Mouse (Mus musculus): ENCODE results near the gene Fn1. TPM values are rescaled to one million over a fixed set of nuclear protein-coding genes. Genes with fewer than 3 reads are reported as not detected.

Gene Fn1
- polyA plus RNA-seq, 1 experiment from 2014 or later: 74.2 TPM

- DNase-seq (ENCODE audit: low spot score) (no peak), ATAC-seq (ENCODE audit: low FRiP score, low TSS enrichment) (no peak)
- 96% methylated on average over 11 of the region's 11 CpGs for WGBS
- Histone ChIP-seq H3K9me3 (ENCODE audit: control insufficient read depth, low read length) (no peaks in the 10 kb centered on the region), H3K36me3 (ENCODE audit: control insufficient read depth, insufficient read depth, low read length) (peaks cover 16% of the 10 kb centered on the region), H3K4me3 (ENCODE audit: low read depth, low read length) (no peak overlapping the region), H3K27ac (replicated peaks) (no peak overlapping the region), H3K4me2 (replicated peaks; ENCODE audit: low read depth) (no peak overlapping the region), H3K9ac (ENCODE audit: low read length) (no peak overlapping the region), H3K4me1 (replicated peaks; ENCODE audit: control insufficient read depth, insufficient read depth) (no peaks in the 10 kb centered on the region), H3K27me3 (ENCODE audit: control insufficient read depth, insufficient read depth, low read length) (no peaks in the 10 kb centered on the region)
- TF ChIP-seq CTCF (IDR thresholded peaks at IDR 0.05; ENCODE audit: low read depth): no peak
- no peak for TF ChIP-seq EP300 (optimal IDR thresholded peaks at IDR 0.05)
Measured at GRCm38 (mm10) chr1:71590038-71590437, 63.0 kb downstream of the Fn1 start.

GRCm38 (mm10) chr1:71586658-71587057 lies 66.3 kb downstream of the Fn1 start:
- Histone ChIP-seq H3K27me3 (ENCODE audit: control insufficient read depth, insufficient read depth, low read length) (no peaks in the 10 kb centered on the region), H3K4me1 (replicated peaks; ENCODE audit: control insufficient read depth, insufficient read depth) (no peaks in the 10 kb centered on the region), H3K9ac (ENCODE audit: low read length) (no peak overlapping the region), H3K4me2 (replicated peaks; ENCODE audit: low read depth) (no peak overlapping the region), H3K9me3 (ENCODE audit: control insufficient read depth, low read length) (no peaks in the 10 kb centered on the region), H3K27ac (replicated peaks) (no peak overlapping the region), H3K36me3 (ENCODE audit: control insufficient read depth, insufficient read depth, low read length) (peaks cover 9% of the 10 kb centered on the region), H3K4me3 (ENCODE audit: low read depth, low read length) (no peak overlapping the region)
- ATAC-seq (ENCODE audit: low FRiP score, low TSS enrichment): peak; percentile 69; the same call in 1 of the 2 replicates
- DNase-seq (ENCODE audit: low spot score): peak; percentile 45
- TF ChIP-seq CTCF (IDR thresholded peaks at IDR 0.05; ENCODE audit: low read depth): no peak
- TF ChIP-seq EP300 (optimal IDR thresholded peaks at IDR 0.05): no peak
- WGBS: 56% methylated on average over 7 of the region's 7 CpGs

- TF ChIP-seq CTCF (IDR thresholded peaks at IDR 0.05; ENCODE audit: low read depth) (no peak), EP300 (optimal IDR thresholded peaks at IDR 0.05) (no peak)
- no peak overlapping the region for H3K4me3 ChIP-seq (ENCODE audit: low read depth, low read length)
- WGBS: 83% methylated on average over 7 of the region's 7 CpGs
Measured at GRCm38 (mm10) chr1:71583900-71584299, 69.1 kb downstream of the Fn1 start.

GRCm38 (mm10) chr1:71583302-71583701 lies 69.7 kb downstream of the Fn1 start:
- no peak overlapping the region for H3K9ac ChIP-seq (ENCODE audit: low read length)
- H3K4me1 ChIP-seq (replicated peaks; ENCODE audit: control insufficient read depth, insufficient read depth): no peaks in the 10 kb centered on the region
- H3K4me2 ChIP-seq (replicated peaks; ENCODE audit: low read depth): no peak overlapping the region
- ATAC-seq (ENCODE audit: low FRiP score, low TSS enrichment) (no peak), DNase-seq (ENCODE audit: low spot score) (no peak)
- H3K27ac ChIP-seq (replicated peaks): no peak overlapping the region
- H3K4me3 ChIP-seq (ENCODE audit: low read depth, low read length): no peak overlapping the region
- no peaks in the 10 kb centered on the region for H3K27me3 ChIP-seq (ENCODE audit: control insufficient read depth, insufficient read depth, low read length)
- H3K9me3 ChIP-seq (ENCODE audit: control insufficient read depth, low read length): no peaks in the 10 kb centered on the region
- TF ChIP-seq EP300 (optimal IDR thresholded peaks at IDR 0.05) (no peak), CTCF (IDR thresholded peaks at IDR 0.05; ENCODE audit: low read depth) (no peak)
- 93% methylated on average over 8 of the region's 8 CpGs for WGBS
- H3K36me3 ChIP-seq (ENCODE audit: control insufficient read depth, insufficient read depth, low read length): peaks cover 12% of the 10 kb centered on the region; the same call in 1 of the 2 replicates

More at GRCm38 (mm10) chr1:71583900-71584299, 69.1 kb downstream of the Fn1 start:
- no peak for DNase-seq (ENCODE audit: low spot score)
- H3K27me3 ChIP-seq (ENCODE audit: control insufficient read depth, insufficient read depth, low read length): no peaks in the 10 kb centered on the region
- no peaks in the 10 kb centered on the region for H3K9me3 ChIP-seq (ENCODE audit: control insufficient read depth, low read length)
- no peak overlapping the region for H3K4me2 ChIP-seq (replicated peaks; ENCODE audit: low read depth)
- no peak overlapping the region for H3K9ac ChIP-seq (ENCODE audit: low read length)
- H3K27ac ChIP-seq (replicated peaks): no peak overlapping the region
- H3K4me1 ChIP-seq (replicated peaks; ENCODE audit: control insufficient read depth, insufficient read depth): no peaks in the 10 kb centered on the region
- ATAC-seq (ENCODE audit: low FRiP score, low TSS enrichment): no peak
- H3K36me3 ChIP-seq (ENCODE audit: control insufficient read depth, insufficient read depth, low read length): peaks cover 6% of the 10 kb centered on the region; the same call in 1 of the 2 replicates

GRCm38 (mm10) chr1:71580408-71580807 lies 72.6 kb downstream of the Fn1 start:
- Histone ChIP-seq H3K9ac (ENCODE audit: low read length) (no peak overlapping the region), H3K9me3 (ENCODE audit: control insufficient read depth, low read length) (no peaks in the 10 kb centered on the region), H3K4me1 (replicated peaks; ENCODE audit: control insufficient read depth, insufficient read depth) (no peaks in the 10 kb centered on the region), H3K4me2 (replicated peaks; ENCODE audit: low read depth) (no peak overlapping the region), H3K4me3 (ENCODE audit: low read depth, low read length) (no peak overlapping the region), H3K27ac (replicated peaks) (no peak overlapping the region), H3K27me3 (ENCODE audit: control insufficient read depth, insufficient read depth, low read length) (no peaks in the 10 kb centered on the region), H3K36me3 (ENCODE audit: control insufficient read depth, insufficient read depth, low read length) (peaks cover 26% of the 10 kb centered on the region)
- WGBS: 92% methylated on average over 12 of the region's 12 CpGs
- no peak for DNase-seq (ENCODE audit: low spot score)
- no peak for ATAC-seq (ENCODE audit: low FRiP score, low TSS enrichment)
- TF ChIP-seq CTCF (IDR thresholded peaks at IDR 0.05; ENCODE audit: low read depth) (no peak), EP300 (optimal IDR thresholded peaks at IDR 0.05) (no peak)

- TF ChIP-seq CTCF (IDR thresholded peaks at IDR 0.05; ENCODE audit: low read depth): no peak
- no peak for TF ChIP-seq EP300 (optimal IDR thresholded peaks at IDR 0.05)
- peaks cover 26% of the 10 kb centered on the region for H3K36me3 ChIP-seq (ENCODE audit: control insufficient read depth, insufficient read depth, low read length)
- ATAC-seq (ENCODE audit: low FRiP score, low TSS enrichment): no peak
Measured at GRCm38 (mm10) chr1:71579526-71579925, 73.5 kb downstream of the Fn1 start.

More at GRCm38 (mm10) chr1:71579526-71579925, 73.5 kb downstream of the Fn1 start:
- Histone ChIP-seq H3K27me3 (ENCODE audit: control insufficient read depth, insufficient read depth, low read length) (no peaks in the 10 kb centered on the region), H3K4me1 (replicated peaks; ENCODE audit: control insufficient read depth, insufficient read depth) (no peaks in the 10 kb centered on the region), H3K9ac (ENCODE audit: low read length) (no peak overlapping the region), H3K27ac (replicated peaks) (no peak overlapping the region), H3K4me3 (ENCODE audit: low read depth, low read length) (no peak overlapping the region), H3K4me2 (replicated peaks; ENCODE audit: low read depth) (no peak overlapping the region), H3K9me3 (ENCODE audit: control insufficient read depth, low read length) (no peaks in the 10 kb centered on the region)
- 78% methylated on average over 4 of the region's 4 CpGs for WGBS
- DNase-seq (ENCODE audit: low spot score): no peak
